Mouse (Mus musculus) c-Kit-negative CD71-positive TER-119-positive erythroid progenitor cells, embryonic 14.5 days (primary cell): Measurements from ENCODE around the gene Gprc6a.

ENCODE experiments used
- DNase-seq: peaks from one replicate; pipeline ENCODE4 v3.0.0-alpha.2; 2013; ENCODE audit warnings: low read depth, low spot score

Gprc6a gene

DNA sequence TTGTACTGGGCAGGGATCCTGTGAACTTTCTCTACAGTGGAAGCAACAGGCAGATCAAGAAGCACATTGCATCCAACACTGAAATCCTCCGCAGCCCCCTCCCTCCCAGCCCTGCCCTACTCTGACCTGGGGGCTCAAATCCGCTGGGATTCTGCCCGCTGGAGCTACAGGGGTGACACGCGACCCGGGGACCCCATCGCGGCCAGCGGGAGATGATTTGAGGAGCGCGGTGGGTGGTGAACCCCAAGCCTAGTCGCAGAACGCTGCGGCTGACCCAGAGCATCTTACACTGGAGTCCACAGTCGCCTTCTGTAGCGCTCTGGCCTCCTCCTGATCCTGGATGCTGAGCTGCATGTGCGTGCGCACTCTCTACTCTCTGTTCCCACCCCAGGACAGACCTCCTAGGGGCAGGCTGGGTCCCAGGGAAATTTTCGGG, 41.1 kb downstream of the Gprc6a start, which contains the start of gene Fam162b:
Gene Fam162b, minus strand, starts transcription at position 379 of the 436 bp plus-strand sequence.
- no peak for DNase-seq

DNA sequence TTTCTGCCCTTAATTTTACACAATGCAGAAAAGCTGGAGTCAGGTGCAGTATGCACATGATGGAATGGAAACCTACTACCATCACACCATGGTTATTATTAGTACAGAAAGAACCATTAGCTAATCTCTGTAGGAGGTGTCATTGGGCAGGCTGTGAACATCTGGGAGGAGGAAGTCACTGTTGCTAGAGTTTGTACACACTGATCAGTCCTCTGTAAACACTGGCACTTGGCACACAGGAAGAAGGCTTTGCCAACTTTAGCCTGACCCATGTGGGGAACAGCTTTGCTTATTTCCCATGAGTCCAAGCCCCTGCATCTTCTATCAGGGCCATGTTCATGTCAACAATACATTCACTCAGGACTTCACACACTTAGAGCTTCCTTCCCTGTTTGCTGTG, 46.3 kb downstream of the Gprc6a start:
- no peak for DNase-seq

DNA sequence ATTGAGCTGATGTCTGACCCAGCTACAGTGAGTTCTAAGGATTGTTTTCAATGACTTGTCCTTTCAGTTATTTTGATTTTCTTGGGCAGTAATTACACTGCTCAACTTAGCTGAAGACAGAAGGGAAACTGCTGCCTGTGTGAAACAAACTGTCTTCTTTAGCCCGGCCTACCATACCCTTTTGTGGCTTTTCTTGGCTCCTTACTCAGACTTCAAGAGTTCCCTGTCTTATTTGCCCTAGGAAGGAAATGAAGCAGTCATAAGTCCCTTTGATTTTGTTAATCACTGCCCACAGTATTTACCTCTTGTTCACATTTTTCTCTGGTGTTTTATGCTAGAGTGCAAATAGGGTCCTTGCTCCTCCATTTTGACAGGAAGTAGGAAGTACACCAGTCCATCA, 46.9 kb downstream of the Gprc6a start:
- DNase-seq: no peak

DNA sequence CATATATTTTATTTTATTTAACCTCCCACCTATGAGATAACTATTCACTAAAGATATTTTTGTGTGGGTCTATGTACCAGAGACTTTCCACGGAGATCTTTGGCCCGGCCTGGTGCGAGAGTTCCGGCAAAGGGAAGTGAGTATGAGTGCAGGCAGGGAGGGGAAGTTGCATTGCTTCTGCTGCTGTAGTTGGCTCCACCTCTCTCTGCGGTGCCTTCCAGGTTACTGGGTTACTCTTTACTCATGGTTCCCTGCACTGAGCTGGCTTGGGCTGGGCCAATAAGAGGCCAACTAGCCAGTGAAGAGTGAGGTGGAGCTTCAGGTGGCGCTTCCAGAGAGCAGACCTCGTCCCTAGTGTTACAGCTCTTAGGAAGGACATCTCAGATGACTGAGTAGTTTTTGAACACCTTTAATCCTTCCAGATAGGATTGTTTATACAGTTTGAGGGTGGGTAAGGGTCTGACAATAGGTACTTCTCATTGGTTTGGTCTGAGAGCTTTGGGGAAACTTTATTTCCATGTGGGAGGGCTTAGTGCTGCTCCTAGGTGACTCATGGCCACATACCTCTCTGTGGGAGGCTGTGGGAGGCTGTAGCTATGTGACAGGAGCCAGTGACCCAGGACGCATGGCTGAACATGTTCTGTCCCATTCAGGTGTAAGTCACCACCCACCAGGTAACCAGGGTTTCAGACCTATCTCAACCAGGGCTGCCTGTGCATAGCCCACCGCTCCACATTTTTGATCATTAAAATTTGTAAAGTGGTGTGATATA, 59.9 kb downstream of the Gprc6a start:
- no peak for DNase-seq
